Mouse (Mus musculus) liver, embryonic 12.5 days (tissue): ENCODE results near the gene Mast4. TPM values are rescaled to one million over a fixed set of nuclear protein-coding genes. Genes with fewer than 3 reads are reported as not detected.

Source experiments
- ATAC-seq: fragments of 200-750 bp; cut with Nextera tagmentation; 2 replicates; pipeline ENCODE4 v1.8.0; 2017; ENCODE audit warnings: moderate number of reproducible peaks, mild to moderate bottlenecking, moderate library complexity
- H3K27ac ChIP-seq: fragments of 300-500 bp; sonication (generic); 2 replicates; pipeline ENCODE4 v1.5.1; 2016; ENCODE audit warnings: mild to moderate bottlenecking
- H3K27me3 ChIP-seq: fragments of 300-500 bp; sonication (generic); replicated peaks from 2 replicates; pipeline ENCODE4 v1.6.1; 2016; ENCODE audit warnings: mild to moderate bottlenecking, moderate library complexity
- H3K36me3 ChIP-seq: fragments of 300-500 bp; sonication (generic); 2 replicates; pipeline ENCODE4 v1.6.1; 2016; ENCODE audit warnings: mild to moderate bottlenecking, moderate library complexity
- H3K4me1 ChIP-seq: fragments of 300-500 bp; sonication (generic); 2 replicates; pipeline ENCODE4 v1.6.1; 2016
- H3K4me2 ChIP-seq: fragments of 300-500 bp; sonication (generic); 2 replicates; pipeline ENCODE4 v1.6.1; 2016; ENCODE audit warnings: mild to moderate bottlenecking, moderate library complexity
- H3K4me3 ChIP-seq: fragments of 300-500 bp; sonication (generic); 2 replicates; pipeline ENCODE4 v1.5.1; 2016; ENCODE audit warnings: mild to moderate bottlenecking, moderate library complexity
- H3K9ac ChIP-seq: fragments of 300-500 bp; sonication (generic); 2 replicates; pipeline ENCODE4 v1.6.1; 2016; ENCODE audit warnings: mild to moderate bottlenecking, moderate library complexity
- H3K9me3 ChIP-seq: fragments of 300-500 bp; sonication (generic); replicated peaks from 2 replicates; pipeline ENCODE4 v1.6.1; 2016; ENCODE audit warnings: mild to moderate bottlenecking, moderate library complexity
- WGBS: fragments of 180-500 bp; shearing (Covaris S2); methylation state at CpG from one replicate; pipeline ENCODE4 v1.1.7; 2016; ENCODE audit not compliant: insufficient replicate concordance; 5-methylcytosine and 5-hydroxymethylcytosine counted together
- polyA plus RNA-seq: library from polyadenylated mRNA; unstranded; fragments of >200 nt; fragmentation: Nextera tagmentation; extraction: Ambion mirVana; gene quantifications from 2 replicates; pipeline ENCODE4 v1.2.1, GENCODE M21; 2016

Mast4 gene
- polyA plus RNA-seq, 1 experiment from 2014 or later = 4.7 TPM

DNA sequence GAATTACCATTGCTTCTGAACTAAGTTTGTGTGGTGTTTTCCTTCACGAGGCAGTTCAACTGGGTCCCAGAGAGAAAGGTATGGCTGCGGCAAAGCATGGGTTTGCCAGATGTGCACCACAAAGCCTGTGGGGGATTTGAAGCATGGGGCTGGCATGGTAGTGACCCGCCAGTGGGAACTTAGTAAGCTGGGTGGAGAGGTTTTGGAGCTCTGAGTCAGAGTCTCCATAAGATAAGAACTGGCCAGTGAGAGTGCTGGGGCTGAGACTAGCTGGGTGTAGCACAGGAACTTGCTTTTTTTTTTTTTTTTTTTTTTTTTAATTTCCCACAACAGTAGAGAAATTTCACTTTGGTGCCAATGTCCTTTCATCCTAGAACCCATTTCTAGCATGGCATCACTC lies 73.9 kb downstream of the Mast4 start:
- WGBS = 58% methylated on average over 3 of the region's 3 CpGs
- ATAC-seq = no peak
- Histone ChIP-seq H3K9ac (no peak overlapping the region), H3K27ac (no peak overlapping the region), H3K4me3 (no peak overlapping the region), H3K9me3 (no peaks in the 10 kb centered on the region), H3K4me2 (no peak overlapping the region), H3K4me1 (no peaks in the 10 kb centered on the region), H3K27me3 (no peaks in the 10 kb centered on the region), H3K36me3 (no peaks in the 10 kb centered on the region)

DNA sequence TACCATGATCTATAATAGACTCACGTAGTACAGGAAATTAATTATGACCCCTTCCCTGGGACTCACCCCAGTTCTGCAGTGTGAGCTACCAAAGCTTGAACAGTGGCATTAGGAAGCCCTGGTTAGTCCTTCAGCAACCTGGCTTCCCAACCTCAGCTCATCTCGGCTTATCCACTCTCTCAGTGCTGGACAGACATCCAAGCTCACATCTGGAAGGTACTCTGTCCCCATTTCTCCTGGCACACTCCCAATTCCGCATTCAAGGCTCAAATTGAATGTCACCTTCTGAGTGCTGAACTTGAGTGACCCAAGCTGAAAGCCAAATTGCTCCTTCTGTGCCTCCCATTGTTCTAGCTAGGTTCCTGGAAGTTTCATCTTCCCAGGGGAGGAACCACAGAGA lies 76.2 kb downstream of the Mast4 start:
- 58% methylated on average over 3 of the region's 3 CpGs for WGBS
- Histone ChIP-seq H3K4me2 (no peak overlapping the region), H3K27ac (no peak overlapping the region), H3K36me3 (no peaks in the 10 kb centered on the region), H3K4me1 (no peaks in the 10 kb centered on the region), H3K27me3 (no peaks in the 10 kb centered on the region), H3K9me3 (no peaks in the 10 kb centered on the region), H3K4me3 (no peak overlapping the region), H3K9ac (no peak overlapping the region)
- ATAC-seq = no peak

DNA sequence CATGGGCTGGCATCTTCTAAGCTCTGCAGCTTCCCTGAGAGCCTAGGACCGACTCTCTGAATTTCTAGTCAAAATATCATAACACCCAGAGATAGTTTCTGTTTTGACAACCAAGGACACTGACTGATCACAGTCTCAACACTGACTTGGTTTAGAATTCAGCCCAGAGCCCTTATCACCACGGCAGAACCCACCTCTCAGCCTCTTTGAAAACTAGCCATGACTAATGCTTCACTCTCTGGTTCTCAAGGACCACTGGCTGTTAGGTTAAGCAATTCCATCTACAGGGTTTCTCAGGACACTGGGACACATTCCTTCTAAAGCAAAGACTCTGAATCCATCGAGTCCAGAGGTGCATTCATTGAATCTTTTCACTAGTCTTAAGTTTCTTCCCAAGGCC lies 79.4 kb downstream of the Mast4 start:
- H3K4me1 ChIP-seq = no peaks in the 10 kb centered on the region
- H3K27me3 ChIP-seq = no peaks in the 10 kb centered on the region
- WGBS = 59% methylated on average over 3 of the region's 3 CpGs
- no peak for ATAC-seq
- H3K27ac ChIP-seq = no peak overlapping the region
- no peaks in the 10 kb centered on the region for H3K9me3 ChIP-seq
- H3K36me3 ChIP-seq = no peaks in the 10 kb centered on the region
- H3K4me2 ChIP-seq = no peak overlapping the region
- H3K4me3 ChIP-seq = no peak overlapping the region
- H3K9ac ChIP-seq = no peak overlapping the region

DNA sequence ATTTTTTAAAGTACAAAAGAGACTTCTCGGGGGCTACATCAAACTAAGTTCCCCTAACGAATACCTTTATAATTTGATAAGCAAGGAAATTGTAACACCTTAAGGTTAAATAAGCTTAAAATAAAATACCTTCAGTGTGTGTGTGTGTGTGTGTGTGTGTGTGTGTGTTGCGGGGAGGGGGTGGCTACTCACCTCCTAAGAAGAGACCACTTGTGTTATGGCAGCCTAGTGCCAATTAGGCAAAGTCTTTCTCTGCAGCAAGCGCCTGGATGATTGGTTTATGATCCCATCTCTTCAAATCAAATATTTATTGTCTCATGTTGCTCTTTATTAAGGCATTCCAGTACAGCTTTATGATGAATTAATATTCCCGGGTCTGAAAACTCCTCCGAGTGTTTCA lies 81.2 kb downstream of the Mast4 start:
- H3K9ac ChIP-seq = no peak overlapping the region
- H3K36me3 ChIP-seq = no peaks in the 10 kb centered on the region
- no peaks in the 10 kb centered on the region for H3K27me3 ChIP-seq
- no peak for ATAC-seq
- H3K4me3 ChIP-seq = no peak overlapping the region
- no peak overlapping the region for H3K27ac ChIP-seq
- H3K4me2 ChIP-seq = no peak overlapping the region
- WGBS = 75% methylated on average over 6 of the region's 6 CpGs
- H3K4me1 ChIP-seq = no peaks in the 10 kb centered on the region
- H3K9me3 ChIP-seq = no peaks in the 10 kb centered on the region

DNA sequence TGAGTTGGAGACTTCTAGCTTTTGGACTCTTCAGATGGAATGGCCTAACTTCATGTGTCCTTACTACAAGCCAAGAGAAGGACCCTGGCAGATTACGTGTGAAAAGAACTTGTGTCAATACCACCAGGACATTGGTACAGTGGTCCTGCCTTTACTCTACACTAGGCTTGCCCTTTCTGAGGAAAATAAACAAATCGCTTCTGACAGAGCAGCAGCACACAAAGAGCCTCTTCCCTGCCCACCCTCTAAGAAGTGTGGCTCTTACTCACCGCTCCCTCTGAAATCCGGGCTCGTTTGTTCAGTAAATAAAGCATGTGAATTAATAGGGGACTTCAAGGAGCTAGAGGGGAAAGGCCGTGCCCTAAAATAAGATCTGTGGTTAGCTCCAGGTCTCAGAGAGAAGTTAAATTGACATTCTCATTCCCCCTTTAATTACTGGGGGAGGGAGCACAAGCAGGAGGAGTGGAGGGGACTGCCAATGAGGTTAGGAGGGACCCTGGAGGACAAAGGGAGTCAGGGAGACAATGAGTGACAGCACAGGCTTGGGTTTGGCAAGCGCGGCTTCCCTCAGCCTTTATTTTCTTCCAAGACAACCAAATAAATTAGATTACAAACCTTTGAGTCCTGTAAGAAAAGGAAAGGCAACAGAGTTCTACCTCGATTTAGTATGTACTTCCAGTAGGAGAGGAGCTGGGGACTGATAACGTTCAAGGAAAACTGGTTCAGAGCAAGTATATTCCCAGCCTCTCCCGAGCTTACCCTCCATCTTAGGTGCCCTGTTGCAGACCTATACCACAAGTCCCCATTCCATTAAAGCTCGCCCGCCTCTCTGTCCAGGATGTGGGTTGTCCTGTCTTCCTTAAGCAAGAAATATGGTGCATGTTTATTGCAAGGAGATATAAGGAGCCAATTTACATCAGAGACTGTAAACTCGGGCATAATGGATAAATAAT lies 85.9 kb downstream of the Mast4 start:
- 50% methylated on average over 14 of the region's 14 CpGs for WGBS
- Histone ChIP-seq H3K9me3 (no peaks in the 10 kb centered on the region), H3K4me1 (no peaks in the 10 kb centered on the region), H3K4me2 (no peak overlapping the region), H3K9ac (no peak overlapping the region), H3K36me3 (no peaks in the 10 kb centered on the region), H3K4me3 (no peak overlapping the region), H3K27me3 (no peaks in the 10 kb centered on the region), H3K27ac (no peak overlapping the region)
- no peak for ATAC-seq

DNA sequence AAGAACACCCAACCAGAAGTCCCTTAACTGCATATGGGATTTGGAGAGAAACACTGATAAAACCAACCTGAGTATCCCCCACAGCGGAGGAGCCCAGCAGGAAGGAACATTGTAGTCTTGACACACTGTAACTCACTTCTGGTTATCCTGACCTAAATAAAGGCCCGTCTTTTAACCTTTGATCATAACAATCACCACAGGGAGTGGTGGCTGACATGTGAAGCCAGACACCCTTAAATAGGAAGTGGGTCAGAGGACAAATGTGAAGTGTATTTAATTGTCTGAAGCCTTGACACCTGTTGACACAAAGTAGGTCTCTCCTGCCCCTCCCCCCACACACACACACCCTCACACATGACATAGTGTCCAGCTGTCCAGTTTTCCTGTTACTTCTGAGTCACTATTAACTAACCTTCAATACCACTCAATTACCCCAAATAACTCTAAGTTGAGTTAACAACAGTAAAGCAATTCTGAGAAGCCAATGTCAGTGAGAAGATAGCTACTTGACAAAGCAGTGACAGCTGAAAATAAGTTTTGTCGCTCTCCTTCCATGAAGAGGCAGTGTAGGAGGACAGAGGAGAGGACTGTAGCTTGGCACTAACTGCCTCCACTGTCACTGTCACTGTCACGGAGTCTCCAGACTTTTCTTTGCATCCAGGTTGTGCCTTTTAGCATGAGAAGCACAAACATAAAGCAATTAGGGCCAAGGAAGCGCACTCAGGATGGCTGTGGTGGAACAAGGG lies 87.2 kb downstream of the Mast4 start:
- H3K27ac ChIP-seq = no peak overlapping the region
- no peak for ATAC-seq
- 65% methylated on average over 5 of the region's 5 CpGs for WGBS

DNA sequence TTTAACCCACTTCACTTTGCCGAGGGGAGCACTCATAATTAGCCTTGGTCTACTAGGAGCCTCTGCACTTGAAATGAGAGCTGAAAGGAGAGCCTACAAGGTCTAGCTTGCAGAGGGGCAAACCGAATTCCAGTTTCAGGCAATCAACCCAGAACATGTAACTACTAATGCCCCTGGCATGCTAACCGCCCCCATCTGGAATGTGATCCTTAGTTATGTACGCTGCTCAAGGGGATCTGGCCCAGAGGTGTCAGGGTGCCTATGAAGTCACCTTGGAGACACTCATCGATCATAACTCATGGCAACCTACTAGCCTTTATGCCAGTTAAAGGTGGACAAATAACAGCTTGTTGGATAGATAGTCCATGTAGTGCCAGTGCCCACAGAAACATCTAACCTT lies 88.9 kb downstream of the Mast4 start:
- 70% methylated on average over 5 of the region's 5 CpGs for WGBS
- no peaks in the 10 kb centered on the region for H3K9me3 ChIP-seq
- H3K9ac ChIP-seq = no peak overlapping the region

More for the DNA sequence above, 87.2 kb downstream of the Mast4 start:
- Histone ChIP-seq H3K36me3 (no peaks in the 10 kb centered on the region), H3K4me2 (no peak overlapping the region), H3K4me1 (no peaks in the 10 kb centered on the region), H3K4me3 (no peak overlapping the region), H3K27me3 (no peaks in the 10 kb centered on the region), H3K9ac (no peak overlapping the region), H3K9me3 (no peaks in the 10 kb centered on the region)

DNA sequence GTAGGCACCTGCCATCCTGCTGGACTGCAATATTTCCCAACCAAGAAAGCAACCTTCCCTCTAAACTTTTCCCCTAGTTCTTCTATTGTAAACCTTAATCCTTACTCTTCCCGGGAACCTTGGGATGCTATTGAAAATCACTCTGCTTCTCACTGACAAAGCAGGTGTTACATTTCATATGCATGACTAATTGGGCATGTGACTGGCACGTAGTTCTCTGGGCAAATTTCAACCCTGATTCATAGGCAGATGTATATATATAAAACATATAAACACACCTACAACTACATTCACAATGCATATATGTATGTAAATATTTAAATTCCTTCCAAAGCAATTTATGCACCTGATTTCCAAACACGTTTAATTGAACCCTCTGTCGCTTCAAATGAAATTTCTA lies 90.2 kb downstream of the Mast4 start:
- ATAC-seq = no peak
- 68% methylated on average over 4 of the region's 4 CpGs for WGBS
- Histone ChIP-seq H3K4me2 (no peak overlapping the region), H3K36me3 (no peaks in the 10 kb centered on the region), H3K9me3 (no peaks in the 10 kb centered on the region), H3K27ac (no peak overlapping the region), H3K4me3 (no peak overlapping the region), H3K4me1 (no peaks in the 10 kb centered on the region), H3K9ac (no peak overlapping the region), H3K27me3 (no peaks in the 10 kb centered on the region)

More for the DNA sequence above, 88.9 kb downstream of the Mast4 start:
- H3K4me1 ChIP-seq = no peaks in the 10 kb centered on the region
- no peak overlapping the region for H3K4me3 ChIP-seq
- no peak overlapping the region for H3K27ac ChIP-seq
- H3K27me3 ChIP-seq = no peaks in the 10 kb centered on the region
- no peaks in the 10 kb centered on the region for H3K36me3 ChIP-seq
- H3K4me2 ChIP-seq = no peak overlapping the region
- ATAC-seq = no peak

DNA sequence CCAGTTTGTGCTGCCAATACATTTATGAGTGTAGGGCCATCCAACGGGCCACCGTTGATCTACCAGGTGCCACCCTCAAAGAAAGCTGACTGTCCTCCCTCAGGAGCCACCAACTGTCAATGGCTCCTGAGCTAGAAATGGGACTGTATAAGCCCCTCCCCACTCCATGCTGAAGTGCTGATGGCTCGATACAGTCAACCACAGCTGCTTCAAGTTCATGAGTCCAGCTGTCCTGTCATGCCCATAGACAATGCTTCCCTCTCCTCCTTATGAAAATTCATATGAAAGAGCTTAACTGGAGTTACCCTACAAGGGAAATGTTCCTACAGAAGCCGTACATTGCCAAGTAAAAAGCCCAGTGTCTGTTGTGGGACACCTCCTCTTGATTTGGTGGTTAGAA lies 93.2 kb downstream of the Mast4 start:
- ATAC-seq = no peak
- Histone ChIP-seq H3K9ac (no peak overlapping the region), H3K4me3 (no peak overlapping the region), H3K27ac (no peak overlapping the region), H3K9me3 (no peaks in the 10 kb centered on the region), H3K27me3 (no peaks in the 10 kb centered on the region), H3K36me3 (no peaks in the 10 kb centered on the region), H3K4me2 (no peak overlapping the region), H3K4me1 (no peaks in the 10 kb centered on the region)
- 74% methylated on average over 4 of the region's 4 CpGs for WGBS

DNA sequence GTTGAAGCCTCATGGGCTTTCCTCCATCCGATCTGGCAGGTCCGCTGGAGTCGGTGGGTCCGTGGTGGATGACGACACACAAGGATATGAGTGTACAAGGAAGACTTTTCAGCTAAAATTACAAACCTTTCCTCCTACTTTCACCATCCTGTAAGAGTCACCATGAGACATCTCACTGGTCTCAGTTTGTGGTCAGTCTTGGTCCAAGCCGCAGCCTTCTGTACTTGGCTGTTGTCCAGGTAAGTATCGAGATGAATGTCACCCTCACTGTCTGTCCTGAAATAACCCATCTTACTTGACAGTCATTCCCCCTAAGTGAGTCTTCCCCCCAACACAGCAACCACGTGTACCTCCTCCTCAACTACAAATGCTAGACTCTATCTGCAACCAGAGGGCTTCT lies 94.6 kb downstream of the Mast4 start:
- no peak for ATAC-seq
- H3K27ac ChIP-seq = no peak overlapping the region
- no peak overlapping the region for H3K9ac ChIP-seq
- H3K36me3 ChIP-seq = no peaks in the 10 kb centered on the region
- H3K4me3 ChIP-seq = no peak overlapping the region
- H3K27me3 ChIP-seq = no peaks in the 10 kb centered on the region
- WGBS = 90% methylated on average over 8 of the region's 8 CpGs
- H3K9me3 ChIP-seq = no peaks in the 10 kb centered on the region
- H3K4me1 ChIP-seq = no peaks in the 10 kb centered on the region
- no peak overlapping the region for H3K4me2 ChIP-seq

DNA sequence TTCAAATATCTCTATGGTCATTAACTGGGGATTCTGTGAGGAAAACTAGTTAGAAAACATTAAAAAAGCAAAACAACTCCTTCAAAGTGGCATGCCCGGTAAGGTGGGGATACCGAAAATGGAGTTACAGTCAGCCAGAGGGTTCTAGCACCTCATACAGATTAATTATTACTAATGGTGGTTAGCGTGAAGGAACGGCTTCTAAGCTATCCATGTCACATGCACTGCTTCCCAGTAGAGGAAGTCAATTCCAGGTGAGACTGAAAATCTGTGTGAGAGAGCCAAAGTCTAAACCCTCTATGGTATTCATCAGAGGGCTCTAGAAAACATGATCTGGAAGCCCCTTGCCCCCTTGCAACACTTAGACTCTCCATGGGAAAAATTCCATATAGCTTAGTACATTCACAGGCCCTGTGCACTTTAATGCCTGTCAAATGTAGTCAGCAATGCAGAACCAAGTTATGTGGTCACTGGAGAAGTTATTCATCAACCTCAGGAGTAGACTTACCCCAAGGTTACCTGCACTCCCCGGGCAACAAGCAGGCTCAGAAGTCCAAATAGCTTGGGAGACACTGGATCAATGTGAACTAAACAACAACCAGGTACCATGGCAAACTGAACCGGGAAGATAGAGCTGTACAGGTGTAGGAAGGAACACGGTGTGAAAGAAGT lies 96.1 kb downstream of the Mast4 start:
- ATAC-seq = no peak
- no peaks in the 10 kb centered on the region for H3K36me3 ChIP-seq
- H3K4me3 ChIP-seq = no peak overlapping the region
- H3K4me1 ChIP-seq = no peaks in the 10 kb centered on the region
- no peaks in the 10 kb centered on the region for H3K9me3 ChIP-seq
- no peak overlapping the region for H3K9ac ChIP-seq
- H3K4me2 ChIP-seq = no peak overlapping the region
- H3K27ac ChIP-seq = no peak overlapping the region
- H3K27me3 ChIP-seq = no peaks in the 10 kb centered on the region
- 75% methylated on average over 7 of the region's 7 CpGs for WGBS

DNA sequence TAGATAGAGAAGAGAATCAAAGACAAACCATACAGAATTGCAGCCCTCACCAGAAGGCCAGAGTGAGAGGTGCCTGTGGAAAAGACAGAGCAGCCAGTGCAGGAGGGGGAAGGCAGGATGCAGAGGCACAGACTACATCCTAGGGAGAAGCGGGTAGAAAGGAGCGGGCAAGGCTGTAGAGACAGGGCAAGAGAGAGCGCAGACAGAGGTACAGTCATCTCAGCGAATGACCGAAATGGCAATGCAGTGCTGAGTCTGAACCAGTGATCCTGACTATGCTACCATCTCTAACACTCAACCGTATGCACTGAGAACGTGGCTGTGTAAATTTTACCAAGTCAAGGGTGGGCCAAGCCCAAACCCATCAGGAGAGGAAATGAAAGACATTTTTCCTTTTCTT lies 102.1 kb downstream of the Mast4 start:
- Histone ChIP-seq H3K4me3 (no peak overlapping the region), H3K9me3 (no peaks in the 10 kb centered on the region), H3K36me3 (no peaks in the 10 kb centered on the region), H3K4me2 (no peak overlapping the region), H3K27ac (no peak overlapping the region), H3K27me3 (no peaks in the 10 kb centered on the region), H3K4me1 (no peaks in the 10 kb centered on the region), H3K9ac (no peak overlapping the region)
- no peak for ATAC-seq
- WGBS = 83% methylated on average over 7 of the region's 7 CpGs
